Mouse (Mus musculus) lung, adult 2 months (tissue): ENCODE data around the gene Mta3.

ENCODE experiments used
- CTCF ChIP-seq: fragments of 200-500 bp; IDR thresholded peaks from 2 replicates; pipeline ENCODE4 v1.5.1; 2011; ENCODE audit warnings: mild to moderate bottlenecking, low read length, control low read depth; ENCODE audit not compliant: insufficient read depth
- POLR2A ChIP-seq: fragments of 200-500 bp; IDR thresholded peaks from 2 replicates; pipeline ENCODE4 v1.6.1; 2011; ENCODE audit warnings: low read depth, mild to moderate bottlenecking, control low read depth, low read length, borderline replicate concordance; ENCODE audit errors: extremely low read depth

DNA sequence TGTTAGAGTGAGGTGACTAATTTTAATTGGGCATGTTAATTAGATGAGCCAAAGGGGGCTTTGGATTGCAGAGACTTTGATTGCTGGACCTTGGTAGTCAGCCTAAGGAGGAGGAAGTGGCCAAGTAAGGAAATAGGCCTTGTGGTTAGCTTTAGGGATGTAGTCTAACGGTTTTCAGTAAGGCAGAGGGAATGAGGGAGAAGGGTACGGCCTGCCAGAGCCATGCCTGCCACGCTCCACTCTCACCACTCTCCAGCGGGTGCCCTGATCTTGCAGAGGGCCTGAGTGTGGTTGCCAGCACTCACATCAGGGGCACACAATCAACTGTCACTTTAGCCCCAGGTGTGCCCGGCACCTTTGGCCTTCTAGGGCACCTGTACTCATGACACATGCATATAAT lies 84.2 kb downstream of the Mta3 start:
- TF ChIP-seq POLR2A, result no peak
- TF ChIP-seq CTCF, result no peak
